Mouse (Mus musculus) midbrain, postnatal 0 days (tissue): ENCODE measurements at regions not wholly inside any gene's neighbourhood (a gene's known extent, or its start where the extent isn't known, plus 50 kb on each side); places are given as distances from the start of the nearest gene placed in this dataset.
"Not testable (repeated sequence)": the region's sequence is repeated elsewhere in the genome, so short reads cannot be mapped to it uniquely, and the experiment has no call there.

ENCODE experiments used
- ATAC-seq: fragments of 200-750 bp; cut with Nextera tagmentation; 2 replicates; pipeline ENCODE4 v1.8.0; 2017; ENCODE audit warnings: moderate number of reproducible peaks, mild to moderate bottlenecking, moderate TSS enrichment, moderate library complexity; ENCODE audit not compliant: low FRiP score
- DNase-seq: peaks from one replicate; pipeline ENCODE4 v3.0.0-alpha.2; 2015; ENCODE audit warnings: low spot score
- H3K27ac ChIP-seq: fragments of 300-500 bp; sonication (generic); 2 replicates; pipeline ENCODE4 v1.5.1; 2014; ENCODE audit warnings: low read depth, mild to moderate bottlenecking, low read length, mixed read lengths
- H3K27me3 ChIP-seq: fragments of 300-500 bp; sonication (generic); 2 replicates; pipeline ENCODE4 v1.6.1; 2014; ENCODE audit warnings: low read length, control low read depth, mixed read lengths; ENCODE audit not compliant: insufficient read depth
- H3K36me3 ChIP-seq: fragments of 300-500 bp; sonication (generic); 2 replicates; pipeline ENCODE4 v1.6.1; 2014; ENCODE audit warnings: low read length, control low read depth, mixed read lengths; ENCODE audit not compliant: insufficient read depth
- H3K4me1 ChIP-seq: fragments of 300-500 bp; sonication (generic); 2 replicates; pipeline ENCODE4 v1.6.1; 2014; ENCODE audit warnings: mild to moderate bottlenecking, control low read depth, antibody characterized with exemption, low read length, mixed read lengths; ENCODE audit not compliant: insufficient read depth
- H3K4me2 ChIP-seq: fragments of 300-500 bp; sonication (generic); 2 replicates; pipeline ENCODE4 v1.6.1; 2014; ENCODE audit warnings: low read depth, mild to moderate bottlenecking, low read length, mixed read lengths; ENCODE audit not compliant: poor library complexity, severe bottlenecking
- H3K4me3 ChIP-seq: fragments of 300-500 bp; sonication (generic); 2 replicates; pipeline ENCODE4 v1.5.1; 2014; ENCODE audit warnings: low read depth, mild to moderate bottlenecking, low read length, moderate library complexity
- H3K9ac ChIP-seq: fragments of 300-500 bp; sonication (generic); replicated peaks from 2 replicates; pipeline ENCODE4 v1.6.1; 2014; ENCODE audit warnings: mild to moderate bottlenecking, low read length, moderate library complexity, mixed read lengths; ENCODE audit not compliant: poor library complexity, severe bottlenecking
- H3K9me3 ChIP-seq: fragments of 300-500 bp; sonication (generic); 2 replicates; pipeline ENCODE4 v1.6.1; 2016; ENCODE audit warnings: low read length, control low read depth
- CTCF ChIP-seq: IDR thresholded peaks from 2 replicates; pipeline ENCODE4 v1.5.1; 2016; ENCODE audit warnings: antibody characterized with exemption, mild to moderate bottlenecking
- WGBS: fragments of 180-500 bp; shearing (Covaris S2); extraction: QIAGEN DNeasy Blood & Tissue Kit; methylation state at CpG from one replicate; pipeline ENCODE4 v1.1.7; 2014; 5-methylcytosine and 5-hydroxymethylcytosine counted together

DNA sequence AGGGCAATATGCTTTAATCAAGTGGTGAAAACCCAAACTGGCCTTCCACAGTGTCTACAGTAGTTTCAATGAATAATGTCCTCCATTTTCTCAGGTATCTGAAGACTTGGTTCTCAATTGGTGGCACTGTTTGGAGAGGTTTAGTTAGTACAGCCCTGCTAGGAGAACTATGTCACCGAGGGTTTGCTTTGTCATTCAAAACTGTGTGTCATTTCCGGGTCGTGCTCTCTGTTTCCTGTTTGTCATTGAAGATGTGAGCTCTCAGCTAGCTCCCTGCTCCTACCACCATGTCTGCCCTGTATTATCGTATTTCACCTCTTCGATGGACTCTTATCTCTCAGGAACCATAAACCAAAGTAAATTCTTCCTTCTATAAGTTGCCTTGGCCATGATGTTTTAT lies 79.3 kb upstream of the Creb5 start:
- no peaks in the 10 kb centered on the region for H3K4me1 ChIP-seq
- no peaks in the 10 kb centered on the region for H3K27me3 ChIP-seq
- TF ChIP-seq CTCF = no peak
- DNase-seq = no peak
- no peak for ATAC-seq
- no peaks in the 10 kb centered on the region for H3K36me3 ChIP-seq
- H3K4me2 ChIP-seq = no peak overlapping the region
- no peak overlapping the region for H3K27ac ChIP-seq
- no peak overlapping the region for H3K4me3 ChIP-seq
- H3K9me3 ChIP-seq = no peaks in the 10 kb centered on the region
- WGBS = 84% methylated on average over 5 of the region's 5 CpGs
- no peak overlapping the region for H3K9ac ChIP-seq

- Histone ChIP-seq H3K9ac (no peak overlapping the region), H3K4me3 (no peak overlapping the region), H3K27ac (no peak overlapping the region), H3K27me3 (no peaks in the 10 kb centered on the region), H3K4me1 (no peaks in the 10 kb centered on the region), H3K4me2 (no peak overlapping the region), H3K9me3 (no peaks in the 10 kb centered on the region), H3K36me3 (no peaks in the 10 kb centered on the region)
- 49% methylated on average over 2 of the region's 2 CpGs for WGBS
- no peak for DNase-seq
- no peak for TF ChIP-seq CTCF
- no peak for ATAC-seq
Observed at GRCm38 (mm10) chr6:53207361-53207760, 79.7 kb upstream of the Creb5 start.

DNA sequence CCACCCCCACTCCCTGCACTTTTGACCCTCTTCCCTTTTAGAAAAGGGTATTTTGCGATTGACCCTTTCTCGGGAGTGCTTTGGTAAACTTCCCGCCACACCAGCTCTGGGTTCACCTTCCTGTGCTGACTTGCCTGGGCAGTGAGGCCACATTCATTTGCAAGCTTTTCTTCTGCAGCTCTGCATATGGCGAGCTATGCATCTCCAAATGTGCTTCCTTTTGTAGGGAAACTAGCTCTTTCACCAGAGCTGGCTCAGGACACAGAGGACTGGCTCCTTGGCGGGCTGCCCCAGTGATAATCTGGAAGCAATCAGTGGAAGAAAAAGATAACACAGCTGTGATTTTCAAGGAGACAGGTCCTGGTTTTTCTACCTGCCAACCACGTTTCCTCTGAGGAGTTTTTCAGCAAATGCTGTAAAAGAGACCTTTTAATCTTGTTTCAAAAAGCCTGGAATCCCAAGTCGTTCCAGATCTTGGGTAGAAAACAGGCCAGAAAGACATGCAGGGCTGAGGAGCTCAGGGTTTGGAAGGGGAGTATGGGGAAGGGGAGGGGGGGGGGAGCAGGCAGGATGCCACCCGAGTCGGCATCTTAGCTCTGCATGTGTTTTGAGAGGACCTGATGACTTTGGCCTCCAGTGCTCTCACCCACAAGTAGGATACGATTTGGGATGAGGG lies 85.7 kb upstream of the Creb5 start:
- no peak for TF ChIP-seq CTCF
- Histone ChIP-seq H3K4me2 (no peak overlapping the region), H3K4me1 (peaks cover 14% of the 10 kb centered on the region; the same call in 1 of the 2 replicates), H3K9me3 (no peaks in the 10 kb centered on the region), H3K36me3 (no peaks in the 10 kb centered on the region), H3K4me3 (no peak overlapping the region), H3K27me3 (no peaks in the 10 kb centered on the region), H3K9ac (no peak overlapping the region), H3K27ac (no peak overlapping the region)
- WGBS = 24% methylated on average over 10 of the region's 10 CpGs
- no peak for ATAC-seq
- peak; percentile 31 for DNase-seq

DNA sequence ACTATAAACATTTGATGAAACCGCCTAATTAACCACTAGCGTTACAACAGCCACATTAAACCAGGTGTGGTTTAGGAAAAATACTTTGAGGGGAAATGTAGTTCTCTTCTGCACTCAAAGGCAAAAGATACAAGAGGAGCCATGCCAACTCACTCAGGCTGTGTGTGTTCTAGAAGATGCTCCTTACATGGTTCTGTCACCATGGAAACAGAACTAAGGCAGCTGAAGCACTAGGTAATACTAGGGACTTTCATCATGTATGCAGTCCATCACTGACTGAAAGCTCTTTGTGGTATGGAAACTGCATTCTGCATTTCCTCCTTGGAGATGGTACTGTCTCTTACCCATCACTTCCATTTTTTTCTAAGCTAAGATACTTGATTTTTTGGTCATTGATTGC lies 87.6 kb upstream of the Creb5 start:
- Histone ChIP-seq H3K27me3 (no peaks in the 10 kb centered on the region), H3K4me1 (peaks cover 14% of the 10 kb centered on the region; the same call in 1 of the 2 replicates), H3K4me2 (no peak overlapping the region), H3K36me3 (no peaks in the 10 kb centered on the region), H3K27ac (no peak overlapping the region), H3K9me3 (no peaks in the 10 kb centered on the region), H3K9ac (no peak overlapping the region), H3K4me3 (no peak overlapping the region)
- ATAC-seq = peak; percentile 76
- no peak for TF ChIP-seq CTCF
- DNase-seq = peak; percentile 42
- 85% methylated on average over 2 of the region's 2 CpGs for WGBS

DNA sequence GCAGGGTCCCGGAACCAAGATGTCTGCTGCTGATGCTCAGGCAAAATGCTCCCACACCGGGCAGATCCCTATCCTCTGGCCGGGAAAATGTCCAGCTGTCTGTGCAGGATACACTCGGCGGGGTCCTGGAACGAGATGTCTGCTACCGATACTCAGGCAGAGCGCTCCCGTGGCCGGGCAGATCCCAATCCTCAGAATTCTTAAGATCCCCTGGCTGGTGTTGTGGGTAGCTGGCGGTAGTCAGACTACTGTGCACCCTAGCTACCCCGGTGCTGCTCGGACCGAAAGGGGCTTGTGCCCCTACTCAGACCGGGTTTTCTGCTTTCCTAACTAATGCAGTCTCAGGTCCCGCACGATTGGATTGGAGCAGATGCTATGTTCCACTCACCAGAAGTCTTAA lies 104.9 kb upstream of the Creb5 start:
- not testable (repeated sequence) for H3K4me2 ChIP-seq, H3K36me3 ChIP-seq, H3K4me1 ChIP-seq, H3K9ac ChIP-seq, H3K4me3 ChIP-seq, H3K27me3 ChIP-seq, H3K9me3 ChIP-seq, DNase-seq, H3K27ac ChIP-seq, ATAC-seq
- 94% methylated on average over 17 of the region's 17 CpGs for WGBS

GRCm38 (mm10) chr6:53164423-53164841 lies 96.0 kb upstream of the Jazf1 start:
- no peaks in the 10 kb centered on the region for H3K4me1 ChIP-seq
- H3K9ac ChIP-seq = no peak overlapping the region
- no peaks in the 10 kb centered on the region for H3K36me3 ChIP-seq
- no peaks in the 10 kb centered on the region for H3K27me3 ChIP-seq
- H3K9me3 ChIP-seq = no peaks in the 10 kb centered on the region
- H3K27ac ChIP-seq = no peak overlapping the region
- peak; percentile 77 for DNase-seq
- H3K4me2 ChIP-seq = peak overlapping the region; percentile 39
- peak; percentile 75 for TF ChIP-seq CTCF
- H3K4me3 ChIP-seq = peak overlapping the region; percentile 16; the same call in 1 of the 2 replicates
- ATAC-seq = no peak
- 11% methylated on average over 10 of the region's 10 CpGs for WGBS
